33 mouse cellular contexts compared by ENCODE assay signal in genomic region chr1:97676115-97676514, GRCm38 (mm10). TPM values are rescaled to one million over a fixed set of nuclear protein-coding genes. Genes with fewer than 3 reads are reported as not detected.
A peak's percentile ranks its signal among the peaks of the same experiment; 100 is the strongest.
DNase-seq lines count a peak whose midpoint lies in the region; ATAC-seq lines count a peak whose summit lies in the region.
"Had no signal": no experiment of that assay in that cellular context is flagged by ENCODE, and none has a peak within 500 bp of the region (broad histone marks: within the 10 kb centered on the region; RNA-seq: fewer than 3 reads in every experiment).

No protein-coding gene starts in this region.

- peak; percentile 86 for ATAC-seq in granulocyte monocyte progenitor cell, adult 5-6 weeks (replicated peaks; ENCODE audit: poor library complexity, severe bottlenecking)
- ATAC-seq in monocyte, adult 5-6 weeks (replicated peaks; ENCODE audit: insufficient number of reproducible peaks, low FRiP score, low TSS enrichment, poor library complexity, severe bottlenecking): peak; percentile 95
- no peak for ATAC-seq in CD4-positive, CD25-positive, alpha-beta regulatory T cell, adult 4 months
- ATAC-seq in forebrain, embryonic 14.5 days: no peak
- ATAC-seq: activated CD4-positive, CD25-positive, alpha-beta regulatory T cell, adult 4 months; forebrain, embryonic 16.5 days; intestine, postnatal 0 days; midbrain, embryonic 15.5 days had no signal

- no peak overlapping the region for H3K9ac ChIP-seq in forebrain, embryonic 14.5 days (ENCODE audit: low read length)
- H3K9ac ChIP-seq: embryonic facial prominence, embryonic 15.5 days; hindbrain, embryonic 12.5 days; limb, embryonic 15.5 days; liver, embryonic 14.5 days; lung, embryonic 14.5 days; midbrain, embryonic 15.5 days; neural tube, embryonic 12.5 days had no signal

- H3K36me3 ChIP-seq in forebrain, embryonic 14.5 days (ENCODE audit: control insufficient read depth, insufficient read depth, low read length): no peaks in the 10 kb centered on the region
- H3K36me3 ChIP-seq: embryonic facial prominence, embryonic 10.5 days; embryonic facial prominence, embryonic 15.5 days; hindbrain, embryonic 12.5 days; limb, embryonic 10.5 days; limb, embryonic 15.5 days; midbrain, embryonic 15.5 days; neural tube, embryonic 12.5 days had no signal

- H3K9me3 ChIP-seq in forebrain, embryonic 14.5 days (replicated peaks; ENCODE audit: control insufficient read depth, low read length): no peaks in the 10 kb centered on the region
- H3K9me3 ChIP-seq: embryonic facial prominence, embryonic 10.5 days; embryonic facial prominence, embryonic 15.5 days; hindbrain, embryonic 12.5 days; limb, embryonic 10.5 days; limb, embryonic 15.5 days; midbrain, embryonic 15.5 days; neural tube, embryonic 12.5 days had no signal

- no peak overlapping the region for H3K4me3 ChIP-seq in forebrain, embryonic 14.5 days (ENCODE audit: low read depth, low read length)
- H3K4me3 ChIP-seq: embryonic facial prominence, embryonic 10.5 days; embryonic facial prominence, embryonic 15.5 days; gastrocnemius, adult 2 months; hindbrain, embryonic 12.5 days; limb, embryonic 10.5 days; limb, embryonic 15.5 days; midbrain, embryonic 15.5 days; myocyte; neural tube, embryonic 12.5 days had no signal

- H3K4me1 ChIP-seq in forebrain, embryonic 14.5 days (ENCODE audit: control insufficient read depth, insufficient read depth, low read length): no peaks in the 10 kb centered on the region
- H3K4me1 ChIP-seq: embryonic facial prominence, embryonic 10.5 days; embryonic facial prominence, embryonic 15.5 days; hindbrain, embryonic 12.5 days; limb, embryonic 10.5 days; limb, embryonic 15.5 days; midbrain, embryonic 15.5 days; neural tube, embryonic 12.5 days had no signal

- DNase-seq in heart, adult 11 months: peak; percentile 88
- no peak for DNase-seq in heart, postnatal 4 days
- DNase-seq in 416B (ENCODE audit: low read depth): peak; percentile 51
- no peak for DNase-seq in Muller cell, postnatal 12 days (ENCODE audit: inconsistent ontology term)
- DNase-seq in forebrain, embryonic 14.5 days (ENCODE audit: low spot score): no peak
- DNase-seq: adrenal gland, adult 2 months; adrenal gland, postnatal 36 days; cerebellum, adult 2 months; cerebellum, postnatal 14 days; gastrocnemius, adult 2 months; gastrocnemius, postnatal 36 days; heart, postnatal 14 days; kidney, postnatal 14 days; layer of hippocampus, adult 9-11 months; lung, embryonic 14.5 days; lung, postnatal 14 days; right cerebral cortex, postnatal 4 days; thymus, postnatal 25 days had no signal

- 61% methylated on average over 2 of the region's 2 CpGs for WGBS in forebrain, embryonic 14.5 days

- no peak overlapping the region for H3K4me2 ChIP-seq in forebrain, embryonic 14.5 days (ENCODE audit: low read length)
- H3K4me2 ChIP-seq: embryonic facial prominence, embryonic 15.5 days; hindbrain, embryonic 12.5 days; limb, embryonic 15.5 days; lung, embryonic 14.5 days; midbrain, embryonic 15.5 days; neural tube, embryonic 12.5 days had no signal

- no peaks in the 10 kb centered on the region for H3K27me3 ChIP-seq in forebrain, embryonic 14.5 days (replicated peaks; ENCODE audit: control insufficient read depth, insufficient read depth, low read length)
- H3K27me3 ChIP-seq: embryonic facial prominence, embryonic 15.5 days; hindbrain, embryonic 12.5 days; limb, embryonic 15.5 days; midbrain, embryonic 15.5 days; neural tube, embryonic 12.5 days had no signal

- no peak overlapping the region for H3K27ac ChIP-seq in forebrain, embryonic 14.5 days (ENCODE audit: low read depth, low read length)
- H3K27ac ChIP-seq: embryonic facial prominence, embryonic 10.5 days; embryonic facial prominence, embryonic 15.5 days; gastrocnemius, adult 2 months; hindbrain, embryonic 12.5 days; limb, embryonic 10.5 days; limb, embryonic 15.5 days; liver, embryonic 14.5 days; midbrain, embryonic 15.5 days; neural tube, embryonic 12.5 days had no signal

RNA-seq across cellular contexts. Expression of gene D1Ertd622e, which starts 14.2 kb away (rescaled TPM):
- total RNA-seq in heart, postnatal 4 days (2021): 1 to 10 TPM; 7.9 to 9.0 TPM
- 30.1 and 31.0 TPM in 2 replicates for total RNA-seq in granulocyte monocyte progenitor cell, adult 5-6 weeks (2014; fragmentation: Nextera tagmentation)
- 33.0 and 53.3 TPM in 2 replicates for total RNA-seq in granulocyte monocyte progenitor cell, adult 5-6 weeks (2017)
- total RNA-seq in monocyte, adult 5-6 weeks (2017): 115 to 144 TPM (median 137 TPM) in 3 replicates
- 10 to 100 TPM; 15.2 to 16.1 TPM for polyA plus RNA-seq in CD4-positive, CD25-positive, alpha-beta regulatory T cell, adult 4 months (2017; shearing (Covaris generic))
- polyA plus RNA-seq in forebrain, embryonic 14.5 days (2014; fragmentation: Nextera tagmentation; extraction: Ambion mirVana): 61.2 and 66.7 TPM in 2 replicates

Comparison
In these comparisons a context has a peak if more than half of its experiments do, and no peak if none do; other contexts are left out.
1. DNase-seq: peak in heart, adult 11 months (single experiment) and 416B (single experiment); none in heart, postnatal 4 days (single experiment), Muller cell, postnatal 12 days (single experiment) and forebrain, embryonic 14.5 days (single experiment).
2. ATAC-seq: peak in granulocyte monocyte progenitor cell, adult 5-6 weeks (single experiment) and monocyte, adult 5-6 weeks (single experiment); none in CD4-positive, CD25-positive, alpha-beta regulatory T cell, adult 4 months (single experiment) and forebrain, embryonic 14.5 days (single experiment).